Mouse (Mus musculus): ENCODE measurements around the gene Igfbp2. TPM values are rescaled to one million over a fixed set of nuclear protein-coding genes. Genes with fewer than 3 reads are reported as not detected.

Gene Igfbp2
- polyA plus RNA-seq, 1 experiment, result 537 TPM

GRCm38 (mm10) chr1:72864272-72864671, 40.0 kb downstream of the Igfbp2 start:
- Histone ChIP-seq H3K9ac (ENCODE audit: low read depth, poor library complexity, severe bottlenecking) (no peak overlapping the region), H3K4me1 (ENCODE audit: control insufficient read depth, insufficient read depth, low read length) (no peaks in the 10 kb centered on the region), H3K27ac (ENCODE audit: insufficient read depth, low read length) (no peak overlapping the region), H3K36me3 (ENCODE audit: control insufficient read depth, insufficient read depth, low read length, poor library complexity, severe bottlenecking) (no peaks in the 10 kb centered on the region), H3K9me3 (replicated peaks; ENCODE audit: control insufficient read depth, insufficient read depth, low read length, poor library complexity, severe bottlenecking) (no peaks in the 10 kb centered on the region), H3K4me3 (ENCODE audit: low read depth, low read length) (no peak overlapping the region), H3K27me3 (ENCODE audit: control insufficient read depth, insufficient read depth, low read length, poor library complexity, severe bottlenecking) (no peaks in the 10 kb centered on the region)
- TF ChIP-seq CTCF (IDR thresholded peaks at IDR 0.05; ENCODE audit: low read depth, low read length), result no peak
- no peak for TF ChIP-seq EP300 (IDR thresholded peaks at IDR 0.05; ENCODE audit: insufficient read depth, low read depth, low read length)
- no peak for TF ChIP-seq POLR2A (IDR thresholded peaks at IDR 0.05; ENCODE audit: insufficient read depth, low read length)

DNA sequence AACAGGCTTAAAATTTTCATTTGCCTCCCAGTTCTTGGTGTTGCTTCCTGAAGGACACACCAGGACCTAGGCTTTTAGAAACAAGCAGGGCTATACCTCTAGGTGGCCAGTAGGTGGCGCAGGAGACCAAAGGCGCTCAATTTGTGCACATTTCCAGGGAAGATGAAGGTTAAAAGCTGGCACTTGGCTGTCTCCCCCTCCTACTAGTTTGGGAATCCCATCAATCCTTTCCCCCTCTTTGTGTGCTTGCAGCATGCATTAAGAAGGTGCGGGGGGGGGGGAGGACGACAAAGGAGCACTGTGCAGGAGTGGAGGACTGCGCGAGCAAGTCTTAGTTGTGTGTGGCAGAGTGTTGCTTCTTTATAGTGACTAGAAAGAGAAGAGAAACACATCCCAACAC, 41.6 kb downstream of the Igfbp2 start:
- Histone ChIP-seq H3K27me3 (ENCODE audit: control insufficient read depth, insufficient read depth, low read length, poor library complexity, severe bottlenecking) (no peaks in the 10 kb centered on the region), H3K27ac (ENCODE audit: insufficient read depth, low read length) (no peak overlapping the region), H3K36me3 (ENCODE audit: control insufficient read depth, insufficient read depth, low read length, poor library complexity, severe bottlenecking) (no peaks in the 10 kb centered on the region), H3K9me3 (replicated peaks; ENCODE audit: control insufficient read depth, insufficient read depth, low read length, poor library complexity, severe bottlenecking) (no peaks in the 10 kb centered on the region), H3K9ac (ENCODE audit: low read depth, poor library complexity, severe bottlenecking) (no peak overlapping the region), H3K4me1 (ENCODE audit: control insufficient read depth, insufficient read depth, low read length) (no peaks in the 10 kb centered on the region), H3K4me3 (ENCODE audit: low read depth, low read length) (no peak overlapping the region)
- no peak for TF ChIP-seq POLR2A (IDR thresholded peaks at IDR 0.05; ENCODE audit: insufficient read depth, low read length)
- peak; percentile 94 for TF ChIP-seq CTCF (IDR thresholded peaks at IDR 0.05; ENCODE audit: low read depth, low read length)

GRCm38 (mm10) chr1:72866417-72866816, 42.1 kb downstream of the Igfbp2 start:
- no peak for TF ChIP-seq CTCF (IDR thresholded peaks at IDR 0.05; ENCODE audit: low read depth, low read length)
- no peak for TF ChIP-seq EP300 (IDR thresholded peaks at IDR 0.05; ENCODE audit: insufficient read depth, low read depth, low read length)
- no peak for TF ChIP-seq POLR2A (IDR thresholded peaks at IDR 0.05; ENCODE audit: insufficient read depth, low read length)
- Histone ChIP-seq H3K9me3 (replicated peaks; ENCODE audit: control insufficient read depth, insufficient read depth, low read length, poor library complexity, severe bottlenecking) (no peaks in the 10 kb centered on the region), H3K27ac (ENCODE audit: insufficient read depth, low read length) (no peak overlapping the region), H3K4me3 (ENCODE audit: low read depth, low read length) (no peak overlapping the region), H3K36me3 (ENCODE audit: control insufficient read depth, insufficient read depth, low read length, poor library complexity, severe bottlenecking) (no peaks in the 10 kb centered on the region), H3K27me3 (ENCODE audit: control insufficient read depth, insufficient read depth, low read length, poor library complexity, severe bottlenecking) (no peaks in the 10 kb centered on the region), H3K4me1 (ENCODE audit: control insufficient read depth, insufficient read depth, low read length) (no peaks in the 10 kb centered on the region), H3K9ac (ENCODE audit: low read depth, poor library complexity, severe bottlenecking) (no peak overlapping the region)

- H3K9ac ChIP-seq (ENCODE audit: low read depth, poor library complexity, severe bottlenecking), result no peak overlapping the region
- H3K4me1 ChIP-seq (ENCODE audit: control insufficient read depth, insufficient read depth, low read length), result no peaks in the 10 kb centered on the region
- no peak overlapping the region for H3K27ac ChIP-seq (ENCODE audit: insufficient read depth, low read length)
- H3K36me3 ChIP-seq (ENCODE audit: control insufficient read depth, insufficient read depth, low read length, poor library complexity, severe bottlenecking), result no peaks in the 10 kb centered on the region
- TF ChIP-seq CTCF (IDR thresholded peaks at IDR 0.05; ENCODE audit: low read depth, low read length) (no peak), EP300 (IDR thresholded peaks at IDR 0.05; ENCODE audit: insufficient read depth, low read depth, low read length) (no peak), POLR2A (IDR thresholded peaks at IDR 0.05; ENCODE audit: insufficient read depth, low read length) (no peak)
- H3K4me3 ChIP-seq (ENCODE audit: low read depth, low read length), result no peak overlapping the region
- peaks cover 3% of the 10 kb centered on the region; the same call in 1 of the 2 replicates for H3K27me3 ChIP-seq (ENCODE audit: control insufficient read depth, insufficient read depth, low read length, poor library complexity, severe bottlenecking)
- H3K9me3 ChIP-seq (replicated peaks; ENCODE audit: control insufficient read depth, insufficient read depth, low read length, poor library complexity, severe bottlenecking), result no peaks in the 10 kb centered on the region
Measured at GRCm38 (mm10) chr1:72867346-72867745, 43.0 kb downstream of the Igfbp2 start.

GRCm38 (mm10) chr1:72868429-72869215, 44.3 kb downstream of the Igfbp2 start:
- H3K9me3 ChIP-seq (replicated peaks; ENCODE audit: control insufficient read depth, insufficient read depth, low read length, poor library complexity, severe bottlenecking), result no peaks in the 10 kb centered on the region
- H3K9ac ChIP-seq (ENCODE audit: low read depth, poor library complexity, severe bottlenecking), result no peak overlapping the region
- H3K4me3 ChIP-seq (ENCODE audit: low read depth, low read length), result no peak overlapping the region
- no peak overlapping the region for H3K27ac ChIP-seq (ENCODE audit: insufficient read depth, low read length)
- TF ChIP-seq POLR2A (IDR thresholded peaks at IDR 0.05; ENCODE audit: insufficient read depth, low read length) (no peak), CTCF (IDR thresholded peaks at IDR 0.05; ENCODE audit: low read depth, low read length) (no peak), EP300 (IDR thresholded peaks at IDR 0.05; ENCODE audit: insufficient read depth, low read depth, low read length) (no peak)
- no peaks in the 10 kb centered on the region for H3K36me3 ChIP-seq (ENCODE audit: control insufficient read depth, insufficient read depth, low read length, poor library complexity, severe bottlenecking)
- H3K4me1 ChIP-seq (ENCODE audit: control insufficient read depth, insufficient read depth, low read length), result no peaks in the 10 kb centered on the region
- H3K27me3 ChIP-seq (ENCODE audit: control insufficient read depth, insufficient read depth, low read length, poor library complexity, severe bottlenecking), result peaks cover 3% of the 10 kb centered on the region; the same call in 1 of the 2 replicates

GRCm38 (mm10) chr1:72869275-72869674, 45.0 kb downstream of the Igfbp2 start:
- no peaks in the 10 kb centered on the region for H3K9me3 ChIP-seq (replicated peaks; ENCODE audit: control insufficient read depth, insufficient read depth, low read length, poor library complexity, severe bottlenecking)
- peaks cover 6% of the 10 kb centered on the region for H3K27me3 ChIP-seq (ENCODE audit: control insufficient read depth, insufficient read depth, low read length, poor library complexity, severe bottlenecking)
- H3K36me3 ChIP-seq (ENCODE audit: control insufficient read depth, insufficient read depth, low read length, poor library complexity, severe bottlenecking), result no peaks in the 10 kb centered on the region
- TF ChIP-seq EP300 (IDR thresholded peaks at IDR 0.05; ENCODE audit: insufficient read depth, low read depth, low read length), result no peak
- no peak for TF ChIP-seq CTCF (IDR thresholded peaks at IDR 0.05; ENCODE audit: low read depth, low read length)
- no peak for TF ChIP-seq POLR2A (IDR thresholded peaks at IDR 0.05; ENCODE audit: insufficient read depth, low read length)
- no peaks in the 10 kb centered on the region for H3K4me1 ChIP-seq (ENCODE audit: control insufficient read depth, insufficient read depth, low read length)
- no peak overlapping the region for H3K27ac ChIP-seq (ENCODE audit: insufficient read depth, low read length)
- H3K9ac ChIP-seq (ENCODE audit: low read depth, poor library complexity, severe bottlenecking), result no peak overlapping the region
- H3K4me3 ChIP-seq (ENCODE audit: low read depth, low read length), result no peak overlapping the region
